Mouse (Mus musculus) bone marrow macrophage, adult 2 months (primary cell): ENCODE results near the gene Med24. TPM values are rescaled to one million over a fixed set of nuclear protein-coding genes. Genes with fewer than 3 reads are reported as not detected.

ENCODE experiments used
- H3K27ac ChIP-seq: 2 replicates; pipeline ENCODE4 v1.5.1; 2012; ENCODE audit warnings: low read depth, low read length; ENCODE audit not compliant: insufficient read depth
- H3K4me1 ChIP-seq: 2 replicates; pipeline ENCODE4 v1.6.1; 2012; ENCODE audit warnings: low read length; ENCODE audit not compliant: control insufficient read depth, insufficient read depth
- H3K4me3 ChIP-seq: 2 replicates; pipeline ENCODE4 v1.5.1; 2012; ENCODE audit warnings: mild to moderate bottlenecking, low read length, moderate library complexity; ENCODE audit not compliant: insufficient read depth
- CTCF ChIP-seq: IDR thresholded peaks from 2 replicates; pipeline ENCODE4 v1.5.1; 2012; ENCODE audit warnings: low read depth, mild to moderate bottlenecking, low read length, moderate library complexity
- POLR2A ChIP-seq: IDR thresholded peaks from 2 replicates; pipeline ENCODE4 v1.6.1; 2012; ENCODE audit warnings: mild to moderate bottlenecking, low read depth, low read length, borderline replicate concordance
- polyA plus RNA-seq: library from polyadenylated mRNA; stranded (reverse); fragments of >200 nt; gene quantifications from 2 replicates; pipeline ENCODE4 v1.2.4, GENCODE M21; 2012; ENCODE audit not compliant: missing spikeins, insufficient read depth, insufficient read length

Med24 gene
- polyA plus RNA-seq = 26.9 and 32.2 TPM in 2 replicates

- no peaks in the 10 kb centered on the region for H3K4me1 ChIP-seq
- peak within 1 kb of the TSS; percentile 87 for H3K4me3 ChIP-seq
- TF ChIP-seq CTCF = no peak
- no peak for TF ChIP-seq POLR2A
- H3K27ac ChIP-seq = peak within 1 kb of the TSS; percentile 34; the same call in 1 of the 2 replicates
Measured at GRCm38 (mm10) chr11:98729119-98729588, at the start of gene Med24. Med24 (minus strand) TSS chr11:98729435.

GRCm38 (mm10) chr11:98777888-98778287 is 48.7 kb upstream of the Med24 start:
- H3K4me3 ChIP-seq = no peak overlapping the region

GRCm38 (mm10) chr11:98776843-98777590 is 47.8 kb upstream of the Med24 start:
- peaks cover 38% of the 10 kb centered on the region for H3K4me1 ChIP-seq
- no peak for TF ChIP-seq CTCF
- no peak for TF ChIP-seq POLR2A
- H3K27ac ChIP-seq = peak overlapping the region; percentile 94
- H3K4me3 ChIP-seq = peak overlapping the region; percentile 62; the same call in 1 of the 2 replicates

More at GRCm38 (mm10) chr11:98777888-98778287, 48.7 kb upstream of the Med24 start:
- peaks cover 37% of the 10 kb centered on the region for H3K4me1 ChIP-seq
- no peak overlapping the region for H3K27ac ChIP-seq
- TF ChIP-seq CTCF (no peak), POLR2A (no peak)

- TF ChIP-seq POLR2A (0 out of 2 replicates have a peak, but pooled peaks have one; percentile 13), CTCF (no peak)
- H3K4me1 ChIP-seq = peaks cover 34% of the 10 kb centered on the region
- peak overlapping the region; percentile 62 for H3K4me3 ChIP-seq
- peak overlapping the region; percentile 94 for H3K27ac ChIP-seq
Measured at GRCm38 (mm10) chr11:98776052-98776764, 47.0 kb upstream of the Med24 start.

GRCm38 (mm10) chr11:98775348-98776051 is 46.3 kb upstream of the Med24 start:
- Histone ChIP-seq H3K4me1 (peaks cover 34% of the 10 kb centered on the region), H3K27ac (peak overlapping the region; percentile 94), H3K4me3 (peak overlapping the region; percentile 97)
- TF ChIP-seq CTCF (no peak), POLR2A (no peak)

- TF ChIP-seq CTCF (no peak), POLR2A (no peak)
- H3K27ac ChIP-seq = peak within 1 kb of the TSS; percentile 94
- peaks cover 34% of the 10 kb centered on the region for H3K4me1 ChIP-seq
- H3K4me3 ChIP-seq = peak within 1 kb of the TSS; percentile 97
Measured at GRCm38 (mm10) chr11:98774582-98775347, 45.5 kb upstream of the Med24 start, which contains the start of gene Nr1d1. Nr1d1 (minus strand) TSS chr11:98775333.

- TF ChIP-seq CTCF (no peak), POLR2A (no peak)
- peak overlapping the region; percentile 74 for H3K27ac ChIP-seq
- H3K4me1 ChIP-seq = peaks cover 34% of the 10 kb centered on the region
- H3K4me3 ChIP-seq = peak overlapping the region; percentile 97
Measured at GRCm38 (mm10) chr11:98773635-98774295, 44.5 kb upstream of the Med24 start.

GRCm38 (mm10) chr11:98772667-98773171 is 43.5 kb upstream of the Med24 start:
- Histone ChIP-seq H3K27ac (no peak overlapping the region), H3K4me1 (peaks cover 27% of the 10 kb centered on the region), H3K4me3 (peak overlapping the region; percentile 16; the same call in 1 of the 2 replicates)
- no peak for TF ChIP-seq CTCF
- TF ChIP-seq POLR2A = no peak
